Mouse (Mus musculus) adrenal gland (tissue): ENCODE results near the gene Arhgef3.

Experiments used
- microRNA-seq, 2 experiments: library from miRNA; unstranded; fragments of <30 nt; microRNA quantifications; one replicate each; pipeline ENCODE4; 2019

Gene Arhgef3

Small RNAs within 50 kb of the gene (microRNA-seq; reads per million reads assigned to microRNA genes)
- gene Gm23633: 0 reads per million in 2 experiments
